Mouse (Mus musculus) cortical plate, adult 2 months (tissue): ENCODE data around the gene C8g.

ENCODE experiments used
- CTCF ChIP-seq: fragments of 200-500 bp; IDR thresholded peaks from 2 replicates; pipeline ENCODE4 v1.5.1; 2011; ENCODE audit warnings: mild to moderate bottlenecking, control low read depth, low read length; ENCODE audit not compliant: insufficient read depth; ENCODE audit errors: extremely low read depth
- POLR2A ChIP-seq: fragments of 200-500 bp; IDR thresholded peaks from 2 replicates; pipeline ENCODE4 v1.6.1; 2011; ENCODE audit warnings: mild to moderate bottlenecking, low read length, control low read depth; ENCODE audit not compliant: insufficient read depth; ENCODE audit errors: extremely low read depth

DNA sequence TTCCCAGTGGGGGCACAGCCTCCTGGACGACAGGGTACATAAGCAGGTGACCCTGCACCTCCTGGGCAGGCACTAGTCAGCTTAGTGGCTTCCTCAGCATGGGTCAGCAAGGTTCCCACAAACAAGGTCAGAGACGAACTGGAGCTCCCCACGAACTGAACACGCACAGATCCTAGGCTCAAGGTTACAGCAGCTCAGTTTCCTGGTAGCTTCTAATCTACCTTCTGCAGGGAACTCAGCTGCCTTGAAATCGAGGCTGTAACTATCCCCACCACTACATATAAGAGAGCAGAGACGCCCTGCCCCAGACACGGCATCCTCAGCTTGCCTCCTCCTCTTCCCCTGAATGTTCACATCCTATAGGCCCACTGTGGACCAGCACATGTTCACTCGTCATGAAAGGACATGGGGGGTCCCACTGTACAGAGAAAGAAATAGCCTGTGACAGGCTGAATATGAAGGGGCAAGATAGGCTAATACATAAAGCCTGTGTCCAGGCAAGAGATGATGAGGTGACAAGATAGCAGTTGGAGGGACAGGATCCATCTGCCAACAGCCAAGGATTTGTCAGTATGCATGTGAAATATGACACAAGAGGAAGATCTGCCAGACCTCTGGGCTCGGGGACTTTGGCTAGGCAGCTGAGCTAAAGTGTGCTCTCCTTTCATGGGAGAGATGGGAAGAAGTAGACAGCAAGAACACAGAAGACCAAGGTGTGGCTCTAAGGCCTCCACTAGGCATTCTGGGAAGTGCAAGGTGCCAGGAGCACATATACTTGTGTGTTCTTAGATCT is 25.2 kb upstream of the C8g start:
- TF ChIP-seq CTCF: no peak
- TF ChIP-seq POLR2A: no peak
